Mouse (Mus musculus) olfactory bulb, adult 2 months (tissue): Measurements from ENCODE around the gene Crip3.

Experiments
- CTCF ChIP-seq: fragments of 200-500 bp; IDR thresholded peaks from 2 replicates; pipeline ENCODE4 v1.5.1; 2012; ENCODE audit warnings: low read depth, mild to moderate bottlenecking, low read length, moderate library complexity; ENCODE audit not compliant: insufficient read depth
- POLR2A ChIP-seq: fragments of 200-500 bp; IDR thresholded peaks from 2 replicates; pipeline ENCODE4 v1.6.1; 2012; ENCODE audit warnings: mild to moderate bottlenecking, low read depth, low read length, moderate library complexity; ENCODE audit not compliant: insufficient read depth

DNA sequence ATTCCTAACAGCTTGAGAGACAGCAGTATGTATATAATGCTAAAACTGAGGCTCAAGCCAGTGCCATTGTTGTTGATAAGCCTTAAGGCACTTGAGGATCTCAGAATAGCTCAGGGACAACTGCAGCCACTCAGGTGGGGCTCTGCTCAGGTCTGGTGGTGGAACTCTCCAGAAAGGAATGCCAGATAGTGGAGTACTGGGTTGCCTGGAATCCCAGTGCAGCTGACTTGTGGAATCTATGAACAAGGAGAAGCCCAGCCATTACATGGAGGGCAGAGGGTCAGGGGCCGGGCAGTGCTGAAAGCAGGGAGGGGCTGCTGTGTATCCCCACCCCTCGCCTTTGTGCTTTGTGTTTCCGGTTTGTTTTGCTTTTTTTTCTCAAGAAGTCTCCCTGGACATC is 29.7 kb downstream of the Crip3 start:
- TF ChIP-seq POLR2A = no peak
- no peak for TF ChIP-seq CTCF
